Mouse (Mus musculus) hindbrain, embryonic 10.5 days (tissue): ENCODE results near the gene Nufip1. TPM values are rescaled to one million over a fixed set of nuclear protein-coding genes. Genes with fewer than 3 reads are reported as not detected.
A peak's percentile ranks its signal among the peaks of the same experiment; 100 is the strongest.
"Not testable (repeated sequence)": the region's sequence is repeated elsewhere in the genome, so short reads cannot be mapped to it uniquely, and the experiment has no call there.

Experiments used
- DNase-seq: peaks from one replicate; pipeline ENCODE4 v3.0.0-alpha.2; 2017; ENCODE audit warnings: low spot score
- H3K27ac ChIP-seq: fragments of 300-500 bp; sonication (generic); 2 replicates; pipeline ENCODE4 v1.5.1; 2016; ENCODE audit warnings: mild to moderate bottlenecking, moderate library complexity
- H3K27me3 ChIP-seq: fragments of 300-500 bp; sonication (generic); 2 replicates; pipeline ENCODE4 v1.6.1; 2016; ENCODE audit warnings: mild to moderate bottlenecking; ENCODE audit not compliant: poor library complexity, insufficient read depth, severe bottlenecking
- H3K36me3 ChIP-seq: fragments of 300-500 bp; sonication (generic); 2 replicates; pipeline ENCODE4 v1.6.1; 2016; ENCODE audit warnings: mild to moderate bottlenecking, moderate library complexity
- H3K4me1 ChIP-seq: fragments of 300-500 bp; sonication (generic); replicated peaks from 2 replicates; pipeline ENCODE4 v1.6.1; 2016; ENCODE audit warnings: mild to moderate bottlenecking
- H3K4me3 ChIP-seq: fragments of 300-500 bp; sonication (generic); 2 replicates; pipeline ENCODE4 v1.5.1; 2016; ENCODE audit warnings: mild to moderate bottlenecking, moderate library complexity
- H3K9me3 ChIP-seq: fragments of 300-500 bp; sonication (generic); 2 replicates; pipeline ENCODE4 v1.6.1; 2016; ENCODE audit warnings: mild to moderate bottlenecking, moderate library complexity
- WGBS: fragments of 180-500 bp; shearing (Covaris S2); methylation state at CpG from one replicate; pipeline ENCODE4 v1.1.7; 2016; 5-methylcytosine and 5-hydroxymethylcytosine counted together
- polyA plus RNA-seq: library from polyadenylated mRNA; unstranded; fragments of >200 nt; fragmentation: Nextera tagmentation; extraction: Ambion mirVana; gene quantifications from 2 replicates; pipeline ENCODE4 v1.2.1, GENCODE M21; 2016

Nufip1 gene
- polyA plus RNA-seq, 1 experiment from 2014 or later = 17.5 TPM

DNA sequence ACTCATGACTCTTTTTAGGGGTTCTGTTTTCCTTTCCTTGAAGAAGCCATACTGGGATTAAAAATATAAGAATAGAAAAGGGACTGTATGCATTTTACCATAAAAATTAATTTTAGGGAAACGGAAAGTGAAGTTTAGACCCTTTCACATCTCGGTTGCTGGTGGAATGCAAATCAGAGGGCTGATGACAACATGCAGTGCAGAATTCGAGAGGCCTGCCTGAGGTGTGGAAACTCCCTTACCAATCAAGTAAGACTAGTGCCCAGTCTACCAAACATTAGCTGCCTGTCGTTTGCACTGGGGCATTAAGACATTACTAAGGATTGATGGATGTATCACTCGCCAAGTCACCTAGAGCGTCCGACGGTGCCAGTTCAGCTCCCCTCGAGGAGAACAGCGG, 37.6 kb downstream of the Nufip1 start:
- H3K9me3 ChIP-seq = no peaks in the 10 kb centered on the region
- WGBS = 90% methylated on average over 10 of the region's 10 CpGs

DNA sequence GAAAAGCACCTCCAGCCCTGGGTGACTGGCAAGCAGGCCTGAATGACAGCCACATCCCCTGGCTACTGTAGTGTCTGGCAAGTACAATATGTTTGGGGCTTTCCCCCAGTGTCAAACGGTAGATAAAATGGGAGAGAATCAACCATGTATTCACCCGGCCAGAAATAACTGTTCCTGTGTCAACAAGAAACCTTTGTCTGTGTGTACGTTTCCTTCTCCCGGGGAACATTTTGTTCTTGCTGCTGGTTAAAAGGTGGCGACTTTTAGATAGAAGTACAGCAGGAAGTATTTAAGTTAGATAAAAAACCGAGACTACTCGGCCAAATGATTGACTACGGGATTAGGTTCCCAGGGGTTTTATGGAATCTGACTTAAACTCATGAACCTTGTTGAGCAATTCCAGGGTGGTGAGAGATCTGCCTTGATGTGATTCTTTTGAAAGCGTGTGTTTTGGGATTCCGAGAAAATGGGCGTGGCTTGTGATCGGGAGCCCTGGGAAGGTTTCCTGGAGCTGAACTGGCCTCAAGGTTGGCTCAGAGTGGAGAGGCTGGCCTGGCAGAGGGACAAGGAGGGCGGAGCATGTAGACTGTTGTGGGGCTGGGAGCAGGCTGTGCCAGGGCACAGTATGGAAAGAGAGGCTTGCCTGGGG, 39.0 kb downstream of the Nufip1 start:
- no peak for DNase-seq
- Histone ChIP-seq H3K27ac (no peak overlapping the region), H3K4me1 (peaks cover 35% of the 10 kb centered on the region)

More for the DNA sequence above, 37.6 kb downstream of the Nufip1 start:
- Histone ChIP-seq H3K4me1 (peaks cover 27% of the 10 kb centered on the region), H3K27ac (no peak overlapping the region), H3K4me3 (no peak overlapping the region), H3K36me3 (no peaks in the 10 kb centered on the region), H3K27me3 (no peaks in the 10 kb centered on the region)
- no peak for DNase-seq

DNA sequence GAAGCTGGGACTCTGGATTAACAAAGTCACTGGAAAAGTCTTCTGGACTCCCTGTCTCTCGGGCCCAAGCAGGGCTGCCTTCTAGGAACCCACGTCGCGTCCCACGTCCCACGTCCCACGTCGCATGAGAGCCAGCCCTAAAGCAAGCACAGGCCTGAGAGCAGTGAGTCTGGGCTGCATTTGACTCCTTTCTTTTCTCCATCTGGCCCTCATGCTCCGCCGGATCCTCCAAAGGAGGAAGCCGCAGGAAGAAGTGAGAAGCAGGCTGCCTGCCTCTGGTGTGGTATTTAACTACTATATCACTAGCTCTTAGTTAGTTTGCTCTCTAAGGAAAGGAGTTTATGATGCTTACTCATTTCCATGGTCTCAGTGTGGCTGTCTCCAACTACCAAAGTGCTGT, 39.8 kb downstream of the Nufip1 start:
- WGBS = 84% methylated on average over 11 of the region's 11 CpGs
- H3K27ac ChIP-seq = peak overlapping the region; percentile 31; the same call in 1 of the 2 replicates

More for the DNA sequence above, 39.0 kb downstream of the Nufip1 start:
- WGBS = 40% methylated on average over 13 of the region's 13 CpGs
- Histone ChIP-seq H3K27me3 (no peaks in the 10 kb centered on the region), H3K36me3 (no peaks in the 10 kb centered on the region), H3K4me3 (peak overlapping the region; percentile 28), H3K9me3 (no peaks in the 10 kb centered on the region)

DNA sequence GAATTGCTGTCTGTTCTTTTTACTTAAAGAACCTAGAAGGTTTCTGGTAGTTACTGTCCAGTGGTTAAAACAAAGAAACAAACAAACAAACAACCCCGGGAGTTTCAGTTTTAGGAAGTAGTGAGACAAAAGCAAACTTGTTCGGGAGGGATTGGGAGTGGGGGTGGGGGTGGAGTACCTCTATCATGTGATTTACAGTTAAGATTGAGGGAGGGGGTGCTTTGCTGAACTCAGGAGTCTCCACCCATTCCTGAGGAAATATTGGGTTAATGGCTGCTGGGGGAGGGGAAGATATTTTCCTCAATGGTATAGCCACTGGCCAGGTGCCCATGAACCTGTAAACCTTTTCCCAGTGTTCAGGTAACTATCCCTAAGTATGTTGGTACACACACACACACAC, 40.3 kb downstream of the Nufip1 start:
- Histone ChIP-seq H3K4me3 (peak overlapping the region; percentile 84; the same call in 1 of the 2 replicates), H3K27me3 (no peaks in the 10 kb centered on the region), H3K27ac (no peak overlapping the region; the same call in 1 of the 2 replicates), H3K36me3 (no peaks in the 10 kb centered on the region), H3K4me1 (peaks cover 35% of the 10 kb centered on the region), H3K9me3 (no peaks in the 10 kb centered on the region)
- no peak for DNase-seq
- WGBS = 80% methylated on average over 2 of the region's 2 CpGs

More for the DNA sequence above, 39.8 kb downstream of the Nufip1 start:
- H3K36me3 ChIP-seq = no peaks in the 10 kb centered on the region
- no peak overlapping the region for H3K4me3 ChIP-seq
- H3K27me3 ChIP-seq = no peaks in the 10 kb centered on the region
- DNase-seq = no peak
- H3K4me1 ChIP-seq = peaks cover 35% of the 10 kb centered on the region
- no peaks in the 10 kb centered on the region for H3K9me3 ChIP-seq

DNA sequence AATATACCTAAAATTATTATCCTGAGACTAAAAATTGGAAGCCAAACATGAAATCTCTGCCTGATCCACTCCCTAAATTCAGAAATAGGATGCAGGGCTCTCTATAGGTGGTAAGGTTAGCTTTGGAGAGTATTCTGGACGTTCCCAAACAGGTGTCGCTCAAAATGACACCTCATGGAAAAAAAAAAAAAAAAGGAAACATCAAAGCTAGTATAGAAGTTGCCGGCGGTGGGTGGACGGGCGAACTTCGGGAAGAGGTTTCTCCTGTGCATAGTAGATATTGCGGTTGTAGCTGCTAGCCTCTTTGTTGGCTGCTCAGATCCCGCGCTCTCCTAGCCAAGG, 41.1 kb downstream of the Nufip1 start:
- no peaks in the 10 kb centered on the region for H3K27me3 ChIP-seq
- peak overlapping the region; percentile 99 for H3K27ac ChIP-seq
- H3K36me3 ChIP-seq = no peaks in the 10 kb centered on the region
- WGBS = under 1% methylated on average over 10 of the region's 10 CpGs
- peaks cover 33% of the 10 kb centered on the region for H3K4me1 ChIP-seq
- no peaks in the 10 kb centered on the region for H3K9me3 ChIP-seq
- peak overlapping the region; percentile 84 for H3K4me3 ChIP-seq
- DNase-seq = no peak

DNA sequence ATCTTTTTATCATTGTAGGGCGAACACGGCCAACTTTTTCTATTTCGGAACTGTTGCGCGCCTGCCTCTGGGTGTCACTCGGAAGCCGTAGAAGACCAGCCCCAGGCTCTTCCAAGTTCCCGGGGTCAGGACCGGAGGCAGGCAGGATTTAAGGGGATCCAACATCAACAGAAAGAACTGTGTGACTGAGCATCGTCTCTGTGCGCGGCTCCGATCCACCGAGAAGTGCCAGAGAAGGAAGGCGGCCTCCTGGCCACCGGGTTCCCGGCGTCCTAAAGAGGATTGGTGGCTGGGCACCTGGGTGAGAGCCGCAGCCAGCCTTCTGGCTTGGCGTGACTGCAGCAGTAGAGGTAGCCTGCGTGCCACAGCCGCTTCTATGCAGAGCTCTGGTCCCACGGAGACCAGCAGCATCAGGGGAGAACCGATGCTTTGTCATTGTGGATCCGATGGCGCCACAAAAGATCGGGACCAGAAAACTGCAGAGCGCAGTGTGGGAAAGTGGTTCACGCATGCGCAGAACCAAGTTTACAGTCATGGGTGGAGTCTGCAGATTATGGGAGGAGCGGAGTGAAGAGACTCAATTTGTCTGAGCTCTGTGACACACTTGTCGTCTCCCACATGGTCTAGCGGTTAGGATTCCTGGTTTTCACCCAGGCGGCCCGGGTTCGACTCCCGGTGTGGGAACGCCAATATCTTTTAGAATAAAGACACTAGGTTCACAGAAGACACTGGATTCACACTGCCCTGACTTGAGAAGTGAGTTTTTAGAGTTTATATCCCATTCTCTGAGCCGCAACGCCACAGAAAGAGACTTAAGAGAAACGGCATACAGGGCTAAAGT, 41.7 kb downstream of the Nufip1 start:
- Histone ChIP-seq H3K4me1 (peaks cover 33% of the 10 kb centered on the region), H3K36me3 (no peaks in the 10 kb centered on the region), H3K4me3 (peak overlapping the region; percentile 84), H3K9me3 (no peaks in the 10 kb centered on the region), H3K27ac (peak overlapping the region; percentile 99), H3K27me3 (no peaks in the 10 kb centered on the region)
- peak; percentile 95 for DNase-seq
- WGBS = under 1% methylated on average over 41 of the region's 41 CpGs

DNA sequence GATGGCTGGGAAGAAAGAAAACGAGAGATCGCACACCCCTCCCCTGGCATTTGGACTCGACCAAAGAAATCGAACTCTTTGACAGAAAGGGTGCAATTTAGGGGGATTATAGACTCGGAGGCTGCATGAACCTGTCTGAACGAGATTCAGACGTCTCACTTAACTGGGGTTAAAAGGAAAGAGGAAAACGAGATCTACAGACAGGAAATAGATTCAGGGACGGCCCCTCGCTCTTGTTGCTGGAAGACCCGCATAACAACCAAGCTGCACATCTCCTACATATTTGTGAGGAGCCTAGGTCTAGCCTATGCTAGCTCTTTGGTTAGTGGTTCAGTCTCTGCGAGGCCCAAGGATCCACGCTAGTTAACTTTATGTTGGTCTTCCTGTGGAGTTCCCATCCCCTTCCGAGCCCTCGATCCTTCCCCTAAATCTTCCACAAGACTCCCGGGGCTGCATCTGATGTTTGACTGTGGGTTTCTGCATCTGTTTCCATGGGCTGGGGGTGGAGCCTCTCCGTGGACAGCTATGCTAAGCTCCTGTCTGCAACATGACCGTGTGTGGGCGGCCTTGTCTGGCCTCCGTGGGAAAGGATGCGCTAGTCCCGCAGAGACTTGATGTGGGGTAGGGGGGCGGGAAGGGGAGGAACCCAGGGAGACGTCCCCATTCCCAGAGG, 42.4 kb downstream of the Nufip1 start:
- Histone ChIP-seq H3K27me3 (no peaks in the 10 kb centered on the region), H3K9me3 (no peaks in the 10 kb centered on the region), H3K4me1 (peaks cover 34% of the 10 kb centered on the region), H3K4me3 (peak overlapping the region; percentile 84), H3K36me3 (no peaks in the 10 kb centered on the region), H3K27ac (peak overlapping the region; percentile 99)
- 1% methylated on average over 24 of the region's 24 CpGs for WGBS
- DNase-seq = peak; percentile 58

DNA sequence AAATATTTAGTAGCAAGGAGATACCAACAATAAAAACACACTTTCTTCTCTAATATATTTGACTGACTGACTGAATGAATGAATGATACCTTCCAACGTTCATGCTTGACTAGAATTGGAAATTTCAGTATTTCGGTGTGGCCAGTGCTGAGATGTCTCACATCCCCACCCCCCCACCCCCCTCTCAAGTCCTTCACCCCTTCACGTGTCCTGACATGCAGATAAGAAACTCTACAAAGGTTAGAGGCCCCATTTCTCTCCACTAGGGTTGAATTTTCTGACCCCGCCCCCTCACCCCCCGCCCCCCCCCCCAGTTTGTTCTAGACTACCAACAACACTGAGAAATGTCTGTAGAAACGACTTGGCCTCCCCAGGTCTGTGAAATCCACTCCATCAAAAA, 43.1 kb downstream of the Nufip1 start:
- no peak overlapping the region; the same call in 1 of the 2 replicates for H3K27ac ChIP-seq
- no peak for DNase-seq
- no peaks in the 10 kb centered on the region for H3K36me3 ChIP-seq
- no peaks in the 10 kb centered on the region for H3K27me3 ChIP-seq
- H3K4me1 ChIP-seq = peaks cover 38% of the 10 kb centered on the region
- peak overlapping the region; percentile 84; the same call in 1 of the 2 replicates for H3K4me3 ChIP-seq
- 20% methylated on average over 6 of the region's 6 CpGs for WGBS
- H3K9me3 ChIP-seq = no peaks in the 10 kb centered on the region

DNA sequence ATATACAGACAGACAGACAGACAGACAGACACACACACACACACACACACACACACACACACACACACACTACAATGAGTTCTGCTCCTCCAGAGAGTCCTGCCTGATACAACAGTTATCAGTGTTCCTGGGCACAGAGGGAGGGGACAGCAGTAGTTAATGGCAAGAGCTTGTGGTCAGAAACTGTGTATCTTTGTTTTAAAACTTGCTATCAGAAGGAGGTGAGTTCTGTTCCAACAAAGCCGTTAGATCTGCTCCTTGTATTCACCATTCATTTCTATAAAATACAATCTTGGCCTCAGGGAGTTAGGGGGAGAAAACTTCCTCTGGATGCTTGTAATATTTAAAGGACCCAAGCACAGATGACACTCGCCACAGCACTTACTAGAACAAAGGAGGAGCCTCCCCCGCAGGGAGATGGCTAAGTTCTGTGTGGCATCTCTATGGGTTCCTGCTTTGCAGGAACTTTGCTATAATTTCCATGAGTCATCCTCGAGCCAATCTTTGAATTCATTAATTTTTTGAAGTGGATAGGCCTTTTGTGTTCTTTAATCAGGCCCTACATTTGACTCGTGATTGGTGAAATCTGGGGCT, 47.6 kb downstream of the Nufip1 start:
- 0 out of 2 replicates have a peak overlapping the region, but pooled peaks have one; percentile 4 for H3K27ac ChIP-seq
- H3K27me3 ChIP-seq = no peaks in the 10 kb centered on the region
- H3K4me1 ChIP-seq = peaks cover 13% of the 10 kb centered on the region
- H3K9me3 ChIP-seq = no peaks in the 10 kb centered on the region
- 63% methylated on average over 5 of the region's 5 CpGs for WGBS
- no peaks in the 10 kb centered on the region for H3K36me3 ChIP-seq
- no peak for DNase-seq
- H3K4me3 ChIP-seq = no peak overlapping the region

DNA sequence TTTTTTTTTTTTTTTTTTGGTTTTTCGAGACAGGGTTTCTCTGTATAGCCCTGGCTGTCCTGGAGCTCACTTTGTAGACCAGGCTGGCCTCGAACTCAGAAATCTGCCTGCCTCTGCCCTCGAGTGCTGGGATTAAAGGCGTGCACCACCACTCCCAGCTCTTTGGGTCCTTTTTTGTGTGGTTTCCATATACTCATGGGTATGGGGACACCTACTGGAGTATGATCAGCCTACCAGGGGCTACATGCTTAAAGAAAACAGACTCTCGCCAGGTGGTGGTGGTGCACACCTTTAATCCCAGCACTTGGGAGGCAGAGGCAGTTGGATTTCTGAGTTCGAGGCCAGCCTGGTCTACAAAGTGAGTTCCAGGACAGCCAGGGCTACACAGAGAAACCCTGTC, 49.9 kb downstream of the Nufip1 start:
- not testable (repeated sequence) for H3K9me3 ChIP-seq

DNA sequence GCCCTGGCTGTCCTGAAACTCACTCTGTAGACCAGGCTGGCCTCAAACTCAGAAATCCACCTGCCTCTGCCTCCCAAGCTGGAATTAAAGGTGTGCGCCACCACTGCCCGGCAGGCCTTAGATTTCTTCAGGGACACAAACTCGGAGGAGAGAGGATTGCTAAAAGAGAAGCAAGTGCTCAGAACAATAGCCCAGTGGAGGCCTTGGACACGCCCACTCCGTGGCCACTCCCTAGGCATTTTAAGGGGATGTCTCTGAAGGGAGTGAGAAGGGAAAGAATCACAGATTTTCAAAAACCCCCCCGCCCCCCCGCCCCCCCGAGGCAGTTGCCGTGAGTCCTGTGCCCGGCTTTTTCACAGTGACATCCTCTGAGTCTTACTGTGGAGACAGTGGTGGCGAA, 53.5 kb downstream of the Nufip1 start:
- Histone ChIP-seq H3K4me3 (peak overlapping the region; percentile 38; the same call in 1 of the 2 replicates), H3K36me3 (no peaks in the 10 kb centered on the region), H3K27me3 (peaks cover 19% of the 10 kb centered on the region), H3K4me1 (peaks cover 16% of the 10 kb centered on the region), H3K27ac (0 out of 2 replicates have a peak overlapping the region, but pooled peaks have one; percentile 36), H3K9me3 (no peaks in the 10 kb centered on the region)
- DNase-seq = no peak
- WGBS = 32% methylated on average over 11 of the region's 11 CpGs

More for the DNA sequence above, 49.9 kb downstream of the Nufip1 start:
- H3K4me3 ChIP-seq, DNase-seq, H3K36me3 ChIP-seq, H3K27ac ChIP-seq: not testable (repeated sequence)
- peaks cover 14% of the 10 kb centered on the region for H3K27me3 ChIP-seq
- 91% methylated on average over 6 of the region's 6 CpGs for WGBS
- H3K4me1 ChIP-seq = peaks cover 20% of the 10 kb centered on the region

DNA sequence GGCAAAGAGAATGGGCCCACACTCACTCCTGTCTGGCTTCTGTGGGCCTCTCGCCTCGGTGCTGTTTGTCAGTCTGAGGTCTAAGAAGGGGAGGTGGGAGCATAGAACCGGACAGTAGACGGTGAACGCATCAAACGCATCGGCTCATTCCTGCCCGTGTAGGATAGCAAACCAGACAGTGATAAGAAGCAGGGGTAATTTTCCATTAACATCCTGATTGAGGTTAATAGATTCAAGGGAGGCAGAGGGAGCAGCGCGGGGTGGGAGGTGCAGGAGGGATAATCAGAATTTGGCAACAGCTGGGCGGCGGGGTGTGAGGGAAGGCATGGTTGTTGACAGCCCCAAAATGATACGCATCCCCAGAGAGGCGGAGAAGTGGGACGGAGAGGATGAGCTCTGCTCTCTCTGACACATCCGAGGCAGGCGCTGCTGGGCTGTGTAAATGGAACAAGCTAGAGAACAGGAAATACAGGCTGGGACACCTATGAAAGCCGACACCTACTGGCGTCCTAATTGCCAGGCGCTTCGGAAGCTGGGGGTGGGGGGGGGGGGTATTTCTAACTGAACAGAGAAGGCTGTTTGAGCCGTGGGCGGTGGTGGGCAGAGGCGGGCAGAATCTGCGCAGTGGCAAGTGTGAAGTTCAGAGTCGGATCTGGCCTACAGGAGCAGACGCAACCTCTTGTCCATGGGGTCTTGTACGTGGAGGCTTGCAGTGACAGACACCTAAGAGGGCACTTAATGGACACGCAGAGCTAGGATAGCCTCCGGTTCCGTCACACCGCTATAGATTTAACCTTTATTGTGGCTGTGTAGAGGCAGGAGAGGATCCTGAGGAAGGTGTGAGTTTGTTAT, 54.4 kb downstream of the Nufip1 start:
- 32% methylated on average over 32 of the region's 32 CpGs for WGBS
- no peaks in the 10 kb centered on the region for H3K9me3 ChIP-seq

More for the DNA sequence above, 54.4 kb downstream of the Nufip1 start:
- peaks cover 16% of the 10 kb centered on the region for H3K4me1 ChIP-seq
- H3K27ac ChIP-seq = peak overlapping the region; percentile 14
- peaks cover 19% of the 10 kb centered on the region for H3K27me3 ChIP-seq
- H3K4me3 ChIP-seq = peak overlapping the region; percentile 38
- peak; percentile 41 for DNase-seq
- H3K36me3 ChIP-seq = no peaks in the 10 kb centered on the region
